Mouse (Mus musculus) layer of hippocampus, adult 9-11 months (tissue): ENCODE results near the gene Camk1d.
A peak's percentile ranks its signal among the peaks of the same experiment; 100 is the strongest.
"Not testable (repeated sequence)": the region's sequence is repeated elsewhere in the genome, so short reads cannot be mapped to it uniquely, and the experiment has no call there.

Source experiments
- DNase-seq: peaks from one replicate; pipeline ENCODE4 v3.0.0; 2022

Camk1d gene

DNA sequence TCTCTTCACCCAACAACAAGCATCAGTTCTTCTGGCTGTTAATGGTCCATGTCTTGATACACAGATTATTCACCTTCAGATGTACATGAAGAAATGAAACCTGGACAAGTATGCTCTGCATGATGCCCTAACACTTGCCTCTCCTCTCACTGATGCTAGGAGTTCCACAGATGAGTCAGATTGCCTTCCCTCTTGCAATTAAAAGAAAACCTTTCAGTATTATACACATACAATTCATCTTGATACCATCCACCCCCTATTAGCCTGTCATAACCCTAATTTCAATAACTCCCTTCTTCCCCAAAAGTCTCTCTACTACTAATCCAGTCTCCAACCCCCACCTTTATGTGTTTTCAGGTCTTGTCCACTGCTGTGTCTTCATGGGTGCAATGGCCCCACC, 321.4 kb downstream of the Camk1d start:
- no peak for DNase-seq

DNA sequence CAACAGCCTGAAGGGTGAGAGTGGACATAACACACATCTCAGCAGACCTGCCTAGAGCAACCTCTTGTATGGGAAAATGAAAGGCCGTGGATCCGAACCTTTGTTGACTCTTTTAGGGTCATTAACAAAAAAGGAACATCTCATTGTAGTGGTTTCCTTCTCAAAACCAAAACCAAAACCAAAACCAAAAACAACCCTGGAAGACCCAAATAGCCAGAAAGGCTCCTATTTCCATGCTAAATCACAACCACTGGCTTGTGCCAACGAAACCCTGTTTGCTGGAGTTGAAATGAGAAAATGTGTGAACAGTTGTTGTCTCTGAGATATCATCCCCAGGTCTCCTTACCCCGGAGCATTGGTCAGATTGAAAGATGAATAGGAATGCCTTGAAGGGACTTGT, 321.8 kb downstream of the Camk1d start:
- DNase-seq = no peak

DNA sequence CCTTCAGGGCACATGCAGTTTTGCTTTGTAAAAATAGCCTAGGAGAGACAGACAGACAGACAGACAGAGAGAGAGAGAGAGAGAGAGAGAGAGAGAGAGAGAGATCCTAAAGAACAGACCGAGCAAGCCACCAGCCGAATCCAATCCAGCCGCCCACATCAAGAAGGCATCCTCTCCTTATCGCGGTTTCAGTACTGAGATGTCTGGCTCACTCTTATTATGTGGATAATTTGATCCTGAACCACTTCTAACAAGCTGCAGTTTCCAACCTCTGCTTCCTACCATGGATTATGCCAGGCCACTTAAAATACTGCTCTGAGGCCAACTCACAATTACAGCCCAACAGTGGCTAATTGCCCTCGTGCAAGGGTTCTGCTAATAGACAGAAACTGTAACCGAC, 325.9 kb downstream of the Camk1d start:
- DNase-seq = no peak

DNA sequence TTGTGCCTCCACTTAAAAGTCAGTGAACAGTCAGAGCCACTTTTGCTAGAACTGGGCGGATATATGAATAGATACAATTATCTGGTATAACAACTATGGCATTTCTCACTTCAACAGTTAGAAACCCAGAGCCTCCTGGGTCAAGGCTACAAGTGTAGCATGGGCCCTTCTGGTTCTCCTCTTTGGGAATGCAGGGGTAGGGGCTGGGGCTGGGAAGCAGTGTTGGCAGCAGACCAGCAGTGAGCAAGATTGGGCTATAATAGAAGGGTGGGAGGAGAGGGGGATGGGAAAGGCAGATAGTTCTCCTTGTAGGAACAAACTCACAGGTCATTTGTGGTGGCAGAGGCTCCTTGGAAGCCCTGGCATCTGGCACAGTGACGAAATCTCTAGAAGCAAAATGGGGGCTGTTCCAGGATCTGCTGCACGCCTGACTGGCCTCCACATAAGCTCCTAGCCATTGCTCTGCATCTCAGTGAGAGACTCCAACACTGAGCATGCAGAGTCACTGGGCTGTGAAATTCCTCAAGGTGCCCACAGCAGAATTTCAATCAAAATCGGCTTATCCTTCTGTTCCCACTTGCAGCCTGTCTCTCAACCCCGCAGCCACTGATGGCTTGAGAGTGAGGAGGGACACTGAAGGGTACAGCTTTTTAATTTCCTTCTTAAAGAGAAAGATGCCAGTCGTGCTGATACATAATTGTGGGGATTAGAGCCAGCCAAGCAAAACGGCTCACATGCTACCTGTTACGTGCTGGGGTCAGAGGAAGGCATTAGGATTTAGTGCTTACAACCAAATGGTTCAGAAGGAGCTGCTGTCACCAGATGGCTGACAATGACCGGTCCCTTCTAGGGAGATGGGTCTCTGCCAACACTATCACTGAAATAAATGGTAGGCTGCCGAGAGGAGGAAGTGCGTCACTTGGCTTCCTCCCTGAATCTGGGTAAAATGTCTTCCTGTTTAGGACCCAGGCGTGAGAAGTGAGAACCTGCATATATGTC, 332.3 kb downstream of the Camk1d start:
- no peak for DNase-seq

DNA sequence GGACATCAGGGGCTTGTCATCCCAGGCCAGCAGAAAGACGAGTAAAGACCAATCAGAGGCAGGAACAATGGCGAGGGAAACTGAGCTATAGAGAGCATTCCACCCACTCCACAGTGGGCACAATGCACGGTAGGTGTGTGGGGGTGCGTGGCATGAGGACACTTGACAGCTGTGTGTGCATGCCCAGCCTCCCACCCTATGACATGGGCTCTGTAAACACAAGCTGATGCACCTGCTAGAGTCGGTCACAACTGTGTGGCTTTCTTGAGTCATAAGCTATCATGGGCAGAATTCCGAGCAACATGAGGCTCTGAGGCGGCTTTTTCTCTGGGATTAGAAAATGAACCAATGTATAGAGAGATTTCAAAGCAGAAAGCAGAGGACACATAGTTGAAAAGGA, 333.3 kb downstream of the Camk1d start:
- DNase-seq = peak; percentile 24

DNA sequence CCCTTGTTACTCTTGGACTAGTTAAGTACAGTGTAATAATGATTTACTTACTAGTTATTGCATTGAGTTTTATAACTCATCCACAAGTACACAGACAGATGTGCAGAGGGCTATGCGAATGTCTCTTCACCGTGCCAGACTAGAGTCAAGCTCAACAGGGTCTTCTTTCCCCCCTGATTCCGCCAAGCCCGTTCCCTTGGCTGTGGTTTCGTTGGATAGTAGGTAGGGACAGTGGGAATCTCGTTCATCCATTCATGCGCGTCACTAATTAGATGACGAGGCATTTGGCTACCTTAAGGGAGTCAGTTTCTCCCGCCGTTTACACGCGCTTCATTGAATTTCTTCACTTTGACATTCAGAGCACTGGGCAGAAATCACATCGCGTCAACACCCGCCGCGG, 335.4 kb downstream of the Camk1d start:
- DNase-seq = not testable (repeated sequence)

DNA sequence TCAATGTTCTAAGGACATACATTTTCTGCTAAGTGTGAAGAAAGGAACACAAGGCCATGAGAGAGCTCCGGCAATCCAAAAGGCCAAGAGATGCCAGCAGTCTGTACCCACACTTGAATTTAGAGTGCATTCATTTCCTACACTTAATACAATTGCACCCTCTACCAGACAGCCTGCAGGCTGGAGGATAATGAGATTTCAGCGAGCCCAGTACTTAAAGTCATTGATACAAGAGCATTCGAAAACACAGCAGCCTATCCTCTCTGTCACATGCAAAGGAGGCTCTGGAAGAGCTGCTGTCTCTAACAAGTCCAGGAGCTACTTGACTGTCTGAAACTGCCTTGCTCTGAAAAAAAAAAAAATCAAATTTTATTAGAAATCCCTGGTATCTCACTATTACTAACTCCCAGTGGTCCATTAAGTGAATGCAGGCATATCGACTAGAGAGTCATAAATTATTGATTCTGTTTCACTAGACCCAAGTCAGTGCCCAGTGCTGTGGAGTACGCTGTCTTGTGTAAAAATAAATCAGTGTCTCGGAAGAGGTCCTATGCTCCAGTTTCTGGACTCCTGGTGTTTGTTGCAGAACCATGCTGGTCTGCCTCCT, 336.1 kb downstream of the Camk1d start:
- no peak for DNase-seq

DNA sequence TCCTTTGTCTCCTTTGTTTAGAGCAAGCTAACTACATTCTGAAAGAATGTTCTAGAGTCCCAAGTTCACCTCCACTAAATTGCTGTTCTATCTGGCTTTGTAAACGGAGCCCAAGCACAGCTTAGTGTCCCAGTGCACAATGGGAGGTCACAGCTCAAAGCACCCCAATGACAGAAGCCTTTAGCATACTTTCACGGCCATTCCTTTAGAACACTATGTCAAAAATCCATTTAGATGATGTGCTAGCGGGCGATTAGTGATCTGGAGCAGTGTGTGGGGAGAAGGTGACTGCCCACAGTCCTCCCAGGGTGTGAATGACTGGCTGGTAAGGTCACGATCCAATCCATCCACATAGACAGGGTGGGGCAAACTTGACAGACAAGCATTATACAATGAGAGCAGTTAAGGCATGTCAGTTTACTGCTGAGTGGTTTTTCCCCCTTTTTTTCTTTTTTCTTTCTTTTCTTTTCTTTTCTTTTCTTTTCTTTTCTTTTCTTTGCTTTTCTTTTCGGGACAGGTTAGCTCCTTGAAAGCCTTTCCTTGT, 341.4 kb downstream of the Camk1d start:
- DNase-seq = no peak

DNA sequence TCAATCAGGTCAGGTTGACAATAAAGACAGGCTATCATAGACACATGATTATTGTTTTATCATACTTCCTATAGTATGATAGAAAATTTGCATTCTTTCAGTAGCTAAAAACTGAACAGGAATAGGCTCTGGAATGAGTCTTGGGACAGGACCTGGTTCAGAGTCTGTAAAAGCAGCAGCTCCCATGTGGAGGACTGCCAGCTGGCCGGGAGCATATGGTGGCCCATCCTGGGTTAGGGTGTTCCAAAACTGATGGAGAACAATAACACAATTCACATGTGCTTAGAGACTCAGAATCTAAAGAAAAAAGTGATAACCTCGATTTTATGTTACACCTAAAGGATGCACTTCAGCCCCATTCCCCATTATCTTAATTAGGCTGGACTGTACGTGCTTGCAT, 343.0 kb downstream of the Camk1d start:
- DNase-seq = peak; percentile 29

DNA sequence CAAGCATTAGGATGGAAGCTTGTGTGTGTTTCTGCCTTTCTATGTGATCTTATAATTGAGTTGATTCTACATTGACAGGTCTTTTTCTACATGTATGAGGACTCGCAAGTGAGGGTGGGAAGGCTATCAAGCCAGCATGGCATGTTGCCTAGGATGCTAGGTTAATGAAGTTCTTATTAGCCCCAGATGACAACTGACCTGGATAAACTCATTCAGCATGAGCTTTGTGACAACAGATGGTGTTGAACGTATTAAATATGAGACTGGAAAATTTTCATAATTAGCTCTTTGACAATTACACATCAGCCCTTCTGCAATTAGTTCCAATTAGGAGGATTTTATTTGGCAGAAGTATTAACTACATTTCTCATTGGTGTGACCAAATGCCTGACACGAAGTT, 343.7 kb downstream of the Camk1d start:
- DNase-seq = no peak

DNA sequence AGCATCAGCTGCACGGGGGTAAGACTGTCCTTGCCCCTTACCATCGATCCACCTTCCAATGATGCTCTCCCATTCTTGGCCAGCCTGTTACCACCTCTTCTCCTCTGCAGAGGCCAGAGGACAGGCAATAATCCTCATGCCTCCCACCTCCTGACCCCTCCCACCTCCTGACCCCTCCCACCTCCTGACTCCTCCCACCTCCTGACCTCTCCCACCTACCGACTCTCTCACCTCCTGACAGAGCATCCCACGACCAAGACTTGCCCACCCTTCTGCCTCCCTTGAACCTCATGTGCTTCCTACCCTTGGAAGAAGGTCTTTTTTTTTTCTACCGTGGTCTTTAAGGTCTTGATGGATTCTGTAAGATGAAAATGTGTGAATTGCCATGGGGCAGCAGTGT, 350.5 kb downstream of the Camk1d start:
- no peak for DNase-seq

DNA sequence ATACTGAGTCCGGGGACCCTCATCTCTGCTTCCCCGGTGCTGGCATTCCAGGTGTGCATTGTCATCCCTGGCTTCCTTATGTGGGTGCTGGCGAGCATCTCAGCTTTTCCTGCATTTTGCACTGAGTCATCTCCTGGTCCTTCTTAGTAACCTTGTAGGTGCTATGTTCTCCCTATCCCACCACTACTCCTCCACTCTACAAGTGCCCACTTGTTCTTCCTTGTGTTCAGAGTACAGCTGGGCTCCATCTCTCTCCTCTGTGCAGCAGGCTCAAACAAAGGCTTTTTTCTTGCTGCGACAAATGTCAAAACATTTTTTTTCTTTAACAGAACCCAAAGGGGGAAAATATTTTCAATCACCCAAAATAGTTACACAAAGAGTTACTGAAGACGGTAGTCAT, 356.3 kb downstream of the Camk1d start:
- no peak for DNase-seq

DNA sequence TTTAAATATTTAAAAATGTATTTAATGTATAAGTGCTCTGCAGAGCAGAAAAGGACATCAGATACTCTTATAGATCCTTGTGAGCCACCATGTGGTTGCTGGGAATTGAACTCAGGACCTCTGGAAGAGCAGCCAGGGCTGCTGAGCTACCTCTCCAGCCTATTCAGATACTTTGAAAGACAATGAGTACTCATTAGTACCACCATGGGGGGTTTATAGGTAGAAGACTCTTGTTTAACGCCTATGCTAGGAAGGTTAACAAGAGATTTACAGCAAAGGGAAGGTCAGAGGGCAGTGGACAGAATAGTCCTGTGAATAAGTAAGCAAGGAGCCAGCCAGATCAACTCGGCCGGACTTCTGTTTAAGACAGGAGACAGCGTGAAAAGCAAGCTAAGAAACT, 357.3 kb downstream of the Camk1d start:
- no peak for DNase-seq

DNA sequence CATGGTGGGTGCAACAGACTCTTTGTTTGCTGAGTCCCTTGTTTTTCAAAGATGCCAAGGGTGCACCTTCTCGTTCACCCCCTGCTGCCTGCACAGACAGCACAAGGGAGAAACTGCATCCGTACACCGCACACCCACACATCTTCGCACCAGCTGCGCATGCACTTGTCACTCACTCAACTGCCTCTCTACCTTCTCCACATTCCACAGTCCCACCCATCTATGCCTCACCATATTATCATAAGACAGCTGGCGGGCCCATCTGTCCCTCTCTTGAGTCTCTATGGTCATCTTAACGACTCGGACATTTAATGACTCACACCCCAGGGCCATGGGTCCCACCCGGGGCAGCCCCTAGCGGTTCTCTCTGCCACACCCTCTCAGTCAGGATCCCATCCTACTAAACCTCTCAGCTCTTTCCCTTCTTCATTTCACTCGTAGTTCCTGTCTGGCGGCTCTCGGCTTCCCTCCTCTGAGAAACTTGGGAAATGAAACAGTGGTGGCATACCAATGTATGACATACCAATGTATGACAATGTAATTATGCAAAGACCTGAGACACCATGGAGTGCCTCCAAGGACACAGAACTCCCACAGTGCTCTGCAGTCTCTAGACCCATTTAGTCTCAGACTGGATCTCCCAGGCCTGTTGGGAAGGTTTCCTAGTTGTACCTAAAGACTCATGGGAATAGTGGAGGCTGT, 361.3 kb downstream of the Camk1d start:
- no peak for DNase-seq

DNA sequence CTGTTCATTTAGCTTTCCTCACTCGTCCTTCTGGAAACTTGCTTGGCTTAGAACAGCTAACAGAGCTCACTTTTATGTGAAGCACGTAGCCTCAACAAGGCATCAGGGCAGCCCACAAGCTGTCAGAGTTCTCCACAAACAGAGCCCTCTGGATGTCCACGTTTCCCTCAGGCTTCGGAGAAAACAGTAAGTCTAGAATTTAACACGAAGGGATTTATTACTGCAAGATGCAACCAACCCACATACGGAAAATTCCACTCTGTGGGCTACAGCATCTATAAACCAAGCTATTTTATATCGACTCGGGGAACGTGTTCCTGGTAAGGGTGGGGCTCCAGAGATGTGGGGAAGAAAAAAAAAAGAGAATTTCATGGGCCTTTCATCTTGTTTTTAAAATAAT, 369.0 kb downstream of the Camk1d start:
- DNase-seq = no peak

DNA sequence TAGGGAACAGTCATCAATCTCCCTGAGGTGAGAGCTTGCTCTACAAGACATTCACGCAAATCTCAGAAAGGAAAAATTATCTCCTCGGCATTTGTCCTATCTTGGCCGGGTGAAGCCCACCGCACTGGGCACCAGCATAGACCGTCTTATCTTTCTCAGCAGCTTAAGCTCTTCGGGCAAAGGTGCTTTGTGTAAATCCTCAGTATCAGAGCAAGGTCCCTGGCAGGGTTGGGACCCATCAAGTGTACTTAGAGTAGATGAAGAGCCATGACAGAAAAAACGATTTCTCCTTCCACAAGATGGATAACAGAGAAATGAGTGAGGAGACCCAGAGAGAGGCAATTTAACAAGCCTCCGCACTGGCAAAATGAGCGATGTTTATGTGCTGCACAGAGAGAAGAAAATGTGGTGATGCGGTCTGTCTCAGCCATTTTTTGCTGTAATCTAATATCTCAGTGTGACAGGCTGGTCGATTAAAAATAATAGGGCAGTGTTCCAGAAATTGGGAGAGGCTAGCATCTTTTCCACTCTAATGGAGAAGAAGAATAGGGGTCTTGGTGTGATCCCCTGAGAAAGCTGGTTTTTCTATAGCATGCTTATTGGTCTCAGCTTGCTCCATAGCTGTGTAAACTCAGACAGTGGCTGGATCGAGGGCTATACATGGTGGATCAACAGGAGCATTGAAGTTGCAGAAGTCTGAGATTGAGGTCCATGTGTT, 386.6 kb downstream of the Camk1d start:
- DNase-seq = no peak

DNA sequence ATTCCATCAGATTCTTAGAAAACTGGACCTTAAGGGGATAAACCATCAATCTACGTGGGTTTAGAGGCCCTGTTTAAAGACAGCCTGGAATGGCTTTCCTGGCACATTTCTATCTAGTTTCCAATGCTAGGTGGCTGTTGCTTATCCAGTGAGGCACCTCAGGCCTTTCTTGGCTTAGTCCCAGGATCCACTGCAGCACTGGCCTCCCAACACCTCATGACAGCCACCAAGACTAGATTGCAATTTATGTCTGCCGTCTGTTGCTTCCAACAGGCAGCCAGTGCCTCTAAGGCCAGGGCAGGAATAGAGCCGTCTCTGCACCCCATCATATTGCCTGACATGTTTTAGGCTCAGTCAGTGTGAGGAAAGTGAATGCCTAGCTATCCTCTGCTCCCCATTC, 389.5 kb downstream of the Camk1d start:
- DNase-seq = no peak

DNA sequence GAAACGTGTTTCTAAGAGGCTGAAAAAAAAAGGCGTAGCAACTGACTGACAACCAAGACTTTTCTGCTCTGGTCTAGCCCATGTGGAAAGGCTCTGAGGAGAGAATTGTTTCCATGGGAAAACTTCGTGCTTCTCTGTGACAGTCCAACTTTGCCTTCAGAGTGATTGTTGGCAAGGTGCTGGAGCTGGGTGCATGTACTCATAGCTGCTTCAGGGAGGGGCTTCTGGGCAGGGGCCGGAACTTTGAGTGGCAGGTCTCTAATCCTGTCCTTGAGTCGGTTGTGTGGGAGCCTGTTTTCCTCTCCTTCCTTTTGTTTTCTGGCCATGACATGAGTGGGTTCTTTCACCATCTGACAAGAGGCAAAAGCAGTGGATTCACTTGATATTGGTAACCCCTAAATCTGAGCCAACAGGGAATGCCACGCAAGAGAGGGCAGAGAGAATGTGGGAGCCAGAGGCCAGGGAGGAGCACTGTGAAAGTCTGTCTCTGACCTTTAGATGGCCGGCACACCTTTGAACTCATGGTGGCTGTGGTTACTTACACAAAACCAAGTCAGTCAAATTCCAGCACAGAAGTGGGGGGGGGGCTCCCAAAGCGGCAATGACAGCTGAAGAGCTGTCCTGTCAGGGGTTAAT, 392.5 kb downstream of the Camk1d start:
- no peak for DNase-seq

DNA sequence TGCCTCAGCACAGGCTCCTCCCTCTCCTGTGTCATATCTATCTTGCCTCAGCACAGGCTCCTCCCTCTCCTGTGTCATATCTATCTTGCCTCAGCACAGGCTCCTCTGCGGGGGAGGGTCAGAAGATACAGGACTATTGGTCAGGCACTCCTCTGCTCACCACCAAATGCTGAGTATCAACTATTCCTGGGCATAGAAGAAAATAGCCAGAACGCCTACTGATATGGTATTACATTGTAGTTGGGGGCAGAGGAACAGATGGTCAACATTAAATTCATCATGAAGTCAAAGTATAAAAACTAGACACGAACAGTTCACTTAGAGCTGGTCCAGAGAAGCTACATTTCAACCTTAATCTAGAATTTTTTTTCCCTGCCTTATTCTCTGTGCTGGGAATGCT, 395.2 kb downstream of the Camk1d start:
- DNase-seq = no peak

DNA sequence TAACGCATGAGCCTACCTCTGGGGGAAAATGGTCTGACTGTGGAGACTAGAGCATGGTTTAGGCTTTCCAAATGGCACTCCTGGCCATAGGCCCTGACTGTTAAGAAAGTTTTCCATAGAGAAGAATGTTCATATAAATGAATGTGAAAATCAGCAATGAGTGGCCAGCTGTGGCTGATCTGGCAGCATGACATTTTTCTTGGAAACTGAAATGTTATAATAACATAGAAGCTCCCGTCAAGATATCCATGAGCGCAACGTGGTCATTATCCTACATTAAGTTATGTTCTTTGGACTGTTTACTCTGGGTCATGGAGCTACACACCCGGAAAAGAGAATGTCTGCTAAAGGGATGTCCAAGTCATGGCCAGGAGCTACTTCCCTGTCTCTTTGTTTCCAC, 397.6 kb downstream of the Camk1d start:
- DNase-seq = no peak

DNA sequence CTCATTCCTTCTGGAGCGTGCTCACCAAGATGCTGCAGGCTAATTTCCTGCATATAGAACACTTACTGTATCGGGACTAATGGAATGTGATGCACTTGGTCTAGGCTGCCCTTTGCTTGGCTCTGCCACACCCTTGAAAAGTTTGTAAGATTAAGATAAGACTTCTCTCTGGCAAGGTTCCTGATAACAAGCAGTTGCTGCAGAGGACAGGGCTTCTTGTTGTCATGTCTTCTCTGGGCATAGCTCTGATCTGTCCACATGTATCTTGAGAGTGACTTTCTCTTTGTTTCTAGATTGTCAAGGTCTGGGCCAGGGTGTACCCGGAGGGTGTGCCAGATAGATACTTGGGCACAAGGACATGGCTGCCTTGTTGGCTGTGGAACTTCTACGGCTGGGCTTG, 398.1 kb downstream of the Camk1d start:
- no peak for DNase-seq

DNA sequence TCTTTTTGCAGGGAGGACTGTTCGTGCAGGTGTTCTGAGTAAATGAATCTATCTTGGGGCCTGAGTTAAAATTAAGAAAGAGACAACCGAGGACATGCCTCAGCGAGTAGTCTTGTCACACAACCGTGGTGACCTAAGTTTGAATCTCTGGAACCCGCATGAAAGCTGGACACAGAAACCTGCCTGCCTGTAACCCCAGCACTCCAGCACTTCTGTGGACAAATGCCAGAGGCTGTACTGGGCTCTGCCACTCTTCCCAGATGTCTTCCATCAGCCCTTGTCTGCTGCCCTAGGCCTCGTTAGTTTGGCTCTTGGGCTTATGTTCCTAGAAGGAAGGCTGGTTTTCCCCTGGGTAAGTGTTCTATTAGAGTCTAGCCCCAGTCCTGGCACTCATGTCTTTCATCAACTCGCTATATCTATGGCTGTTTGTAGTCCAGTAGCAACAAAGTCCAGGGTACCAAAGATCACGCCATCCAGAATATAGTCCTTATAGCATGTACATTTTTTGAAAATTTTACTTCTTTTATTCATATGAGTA, 399.0 kb downstream of the Camk1d start:
- no peak for DNase-seq
